Mouse (Mus musculus): ENCODE measurements at regions not wholly inside any gene's neighbourhood (a gene's known extent, or its start where the extent isn't known, plus 50 kb on each side); places are given as distances from the start of the nearest gene placed in this dataset.
A peak's percentile ranks its signal among the peaks of the same experiment; 100 is the strongest.

GRCm38 (mm10) chr15:93713428-93713827 is 117.7 kb upstream of the Prickle1 start:
- Histone ChIP-seq H3K27me3 (ENCODE audit: low read depth, poor library complexity, severe bottlenecking) (no peaks in the 10 kb centered on the region), H3K4me3 (no peak overlapping the region), H3K27ac (no peak overlapping the region), H3K36me3 (no peaks in the 10 kb centered on the region), H3K4me1 (peaks cover 38% of the 10 kb centered on the region), H3K9me3 (replicated peaks) (no peaks in the 10 kb centered on the region)
- 94% methylated on average over 7 of the region's 7 CpGs for WGBS
- DNase-seq (ENCODE audit: low spot score), result no peak

- no peak overlapping the region for H3K27ac ChIP-seq
- no peaks in the 10 kb centered on the region for H3K27me3 ChIP-seq (ENCODE audit: low read depth, poor library complexity, severe bottlenecking)
- no peak for DNase-seq (ENCODE audit: low spot score)
- no peaks in the 10 kb centered on the region for H3K9me3 ChIP-seq (replicated peaks)
- no peaks in the 10 kb centered on the region for H3K36me3 ChIP-seq
- H3K4me1 ChIP-seq, result peaks cover 43% of the 10 kb centered on the region
- WGBS, result 42% methylated on average over 10 of the region's 10 CpGs
- H3K4me3 ChIP-seq, result no peak overlapping the region
Measured at GRCm38 (mm10) chr15:93712594-93712993, 116.9 kb upstream of the Prickle1 start.

GRCm38 (mm10) chr15:93711150-93711784 is 115.6 kb upstream of the Prickle1 start:
- no peak overlapping the region for H3K4me3 ChIP-seq
- H3K27ac ChIP-seq, result peak overlapping the region; percentile 59
- no peaks in the 10 kb centered on the region for H3K27me3 ChIP-seq (ENCODE audit: low read depth, poor library complexity, severe bottlenecking)
- H3K9me3 ChIP-seq (replicated peaks), result no peaks in the 10 kb centered on the region
- WGBS, result 62% methylated on average over 13 of the region's 13 CpGs
- peaks cover 56% of the 10 kb centered on the region for H3K4me1 ChIP-seq
- DNase-seq (ENCODE audit: low spot score), result no peak
- H3K36me3 ChIP-seq, result no peaks in the 10 kb centered on the region

GRCm38 (mm10) chr15:93710493-93711149 is 114.9 kb upstream of the Prickle1 start:
- no peaks in the 10 kb centered on the region for H3K36me3 ChIP-seq
- peak overlapping the region; percentile 59 for H3K27ac ChIP-seq
- no peak for DNase-seq (ENCODE audit: low spot score)
- H3K4me1 ChIP-seq, result peaks cover 57% of the 10 kb centered on the region
- WGBS, result 67% methylated on average over 15 of the region's 15 CpGs
- no peaks in the 10 kb centered on the region for H3K27me3 ChIP-seq (ENCODE audit: low read depth, poor library complexity, severe bottlenecking)
- H3K4me3 ChIP-seq, result no peak overlapping the region
- H3K9me3 ChIP-seq (replicated peaks), result no peaks in the 10 kb centered on the region

GRCm38 (mm10) chr15:93706366-93706930 is 110.8 kb upstream of the Prickle1 start:
- no peaks in the 10 kb centered on the region for H3K27me3 ChIP-seq (ENCODE audit: low read depth, poor library complexity, severe bottlenecking)
- no peaks in the 10 kb centered on the region for H3K9me3 ChIP-seq (replicated peaks)
- no peaks in the 10 kb centered on the region for H3K36me3 ChIP-seq
- no peak for DNase-seq (ENCODE audit: low spot score)
- H3K4me3 ChIP-seq, result no peak overlapping the region
- WGBS, result 81% methylated on average over 11 of the region's 11 CpGs
- peak overlapping the region; percentile 28; the same call in 1 of the 2 replicates for H3K27ac ChIP-seq
- peaks cover 42% of the 10 kb centered on the region for H3K4me1 ChIP-seq

- 82% methylated on average over 4 of the region's 4 CpGs for whole genome bisulfite sequencing
- Histone ChIP-seq H3K27me3 (ENCODE audit: low read depth, poor library complexity, severe bottlenecking) (no peaks in the 10 kb centered on the region), H3K27ac (no peak overlapping the region), H3K4me1 (peaks cover 34% of the 10 kb centered on the region), H3K4me3 (no peak overlapping the region), H3K36me3 (no peaks in the 10 kb centered on the region), H3K9me3 (replicated peaks) (no peaks in the 10 kb centered on the region)
- DNase-seq (ENCODE audit: low spot score), result no peak
Measured at GRCm38 (mm10) chr15:93705651-93706050, 110.0 kb upstream of the Prickle1 start.

GRCm38 (mm10) chr15:93705109-93705508 is 109.4 kb upstream of the Prickle1 start:
- 84% methylated on average over 1 of the region's 1 CpGs for WGBS
- H3K27ac ChIP-seq, result no peak overlapping the region
- H3K4me3 ChIP-seq, result no peak overlapping the region
- H3K4me1 ChIP-seq, result peaks cover 34% of the 10 kb centered on the region
- DNase-seq (ENCODE audit: low spot score), result no peak
- no peaks in the 10 kb centered on the region for H3K36me3 ChIP-seq
- H3K9me3 ChIP-seq (replicated peaks), result no peaks in the 10 kb centered on the region
- H3K27me3 ChIP-seq (ENCODE audit: low read depth, poor library complexity, severe bottlenecking), result no peaks in the 10 kb centered on the region

- WGBS, result 93% methylated on average over 10 of the region's 10 CpGs
- H3K36me3 ChIP-seq, result no peaks in the 10 kb centered on the region
- H3K27ac ChIP-seq, result no peak overlapping the region
- no peak overlapping the region for H3K4me3 ChIP-seq
- H3K9me3 ChIP-seq (replicated peaks), result no peaks in the 10 kb centered on the region
- no peak for DNase-seq (ENCODE audit: low spot score)
- H3K4me1 ChIP-seq, result peaks cover 35% of the 10 kb centered on the region
- no peaks in the 10 kb centered on the region for H3K27me3 ChIP-seq (ENCODE audit: low read depth, poor library complexity, severe bottlenecking)
Measured at GRCm38 (mm10) chr15:93701017-93701416, 105.3 kb upstream of the Prickle1 start.

GRCm38 (mm10) chr15:93699971-93700370 is 104.3 kb upstream of the Prickle1 start:
- H3K4me3 ChIP-seq, result no peak overlapping the region
- H3K4me1 ChIP-seq, result peaks cover 30% of the 10 kb centered on the region
- no peaks in the 10 kb centered on the region for H3K9me3 ChIP-seq (replicated peaks)
- no peaks in the 10 kb centered on the region for H3K27me3 ChIP-seq (ENCODE audit: low read depth, poor library complexity, severe bottlenecking)
- WGBS, result 53% methylated on average over 9 of the region's 9 CpGs
- H3K36me3 ChIP-seq, result no peaks in the 10 kb centered on the region
- peak; percentile 37 for DNase-seq (ENCODE audit: low spot score)
- peak overlapping the region; percentile 72 for H3K27ac ChIP-seq

GRCm38 (mm10) chr15:93698182-93698822 is 102.6 kb upstream of the Prickle1 start:
- Histone ChIP-seq H3K9me3 (replicated peaks) (no peaks in the 10 kb centered on the region), H3K4me3 (0 out of 2 replicates have a peak overlapping the region, but pooled peaks have one; percentile 6), H3K27ac (no peak overlapping the region; the same call in 1 of the 2 replicates), H3K4me1 (peaks cover 30% of the 10 kb centered on the region), H3K36me3 (no peaks in the 10 kb centered on the region), H3K27me3 (ENCODE audit: low read depth, poor library complexity, severe bottlenecking) (no peaks in the 10 kb centered on the region)
- WGBS, result 44% methylated on average over 10 of the region's 10 CpGs
- no peak for DNase-seq (ENCODE audit: low spot score)

- Histone ChIP-seq H3K4me3 (no peak overlapping the region), H3K27me3 (ENCODE audit: low read depth, poor library complexity, severe bottlenecking) (no peaks in the 10 kb centered on the region), H3K36me3 (no peaks in the 10 kb centered on the region), H3K9me3 (replicated peaks) (no peaks in the 10 kb centered on the region), H3K27ac (no peak overlapping the region), H3K4me1 (no peaks in the 10 kb centered on the region)
- WGBS, result 85% methylated on average over 6 of the region's 6 CpGs
- DNase-seq (ENCODE audit: low spot score), result no peak
Measured at GRCm38 (mm10) chr15:93690717-93691116, 95.0 kb upstream of the Prickle1 start.

GRCm38 (mm10) chr15:93690011-93690410 is 94.3 kb upstream of the Prickle1 start:
- no peak overlapping the region for H3K27ac ChIP-seq
- DNase-seq (ENCODE audit: low spot score), result no peak
- H3K9me3 ChIP-seq (replicated peaks), result no peaks in the 10 kb centered on the region
- 93% methylated on average over 10 of the region's 10 CpGs for WGBS
- no peak overlapping the region for H3K4me3 ChIP-seq
- H3K4me1 ChIP-seq, result no peaks in the 10 kb centered on the region
- no peaks in the 10 kb centered on the region for H3K27me3 ChIP-seq (ENCODE audit: low read depth, poor library complexity, severe bottlenecking)
- no peaks in the 10 kb centered on the region for H3K36me3 ChIP-seq

GRCm38 (mm10) chr15:93686385-93686784 is 90.7 kb upstream of the Prickle1 start:
- H3K4me3 ChIP-seq, result no peak overlapping the region
- no peaks in the 10 kb centered on the region for H3K27me3 ChIP-seq (ENCODE audit: low read depth, poor library complexity, severe bottlenecking)
- H3K36me3 ChIP-seq, result no peaks in the 10 kb centered on the region
- DNase-seq (ENCODE audit: low spot score), result no peak
- no peak overlapping the region for H3K27ac ChIP-seq
- no peaks in the 10 kb centered on the region for H3K9me3 ChIP-seq (replicated peaks)
- H3K4me1 ChIP-seq, result no peaks in the 10 kb centered on the region
- WGBS, result 55% methylated on average over 9 of the region's 9 CpGs
